Mouse (Mus musculus): ENCODE results near the gene Lca5.

Gene Lca5

GRCm38 (mm10) chr9:83389570-83389969 lies 51.4 kb downstream of the Lca5 start:
- DNase-seq, result no peak

- DNase-seq, result no peak
These were observed 54.6 kb downstream of the Lca5 start for GRCm38 (mm10) chr9:83386264-83386855.

DNA sequence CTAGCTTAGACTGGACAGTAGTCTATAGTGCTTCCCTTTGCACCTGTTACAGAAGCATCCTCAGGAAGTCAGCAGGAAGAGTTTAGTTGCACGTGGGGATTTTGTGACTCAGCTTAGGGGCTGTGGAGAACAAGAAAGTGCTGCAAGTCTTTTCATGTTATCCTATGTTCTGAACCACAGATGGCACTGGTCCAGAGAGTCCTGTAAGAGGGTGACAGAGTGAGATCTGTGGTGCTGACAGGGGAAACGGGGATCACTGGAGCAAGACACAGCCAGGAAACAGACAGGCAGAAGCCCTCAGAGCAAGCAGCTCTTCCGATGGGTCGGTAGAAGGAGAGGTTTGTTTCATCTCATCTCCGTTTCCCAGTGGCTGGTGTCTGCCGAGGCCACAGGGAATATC lies 55.6 kb downstream of the Lca5 start:
- DNase-seq, result no peak

- DNase-seq, result no peak
These were observed 57.7 kb downstream of the Lca5 start for GRCm38 (mm10) chr9:83383235-83383634.

GRCm38 (mm10) chr9:83382775-83383174 lies 58.2 kb downstream of the Lca5 start:
- DNase-seq, result no peak

- DNase-seq, result no peak
These were observed 59.6 kb downstream of the Lca5 start for GRCm38 (mm10) chr9:83381317-83381716.

DNA sequence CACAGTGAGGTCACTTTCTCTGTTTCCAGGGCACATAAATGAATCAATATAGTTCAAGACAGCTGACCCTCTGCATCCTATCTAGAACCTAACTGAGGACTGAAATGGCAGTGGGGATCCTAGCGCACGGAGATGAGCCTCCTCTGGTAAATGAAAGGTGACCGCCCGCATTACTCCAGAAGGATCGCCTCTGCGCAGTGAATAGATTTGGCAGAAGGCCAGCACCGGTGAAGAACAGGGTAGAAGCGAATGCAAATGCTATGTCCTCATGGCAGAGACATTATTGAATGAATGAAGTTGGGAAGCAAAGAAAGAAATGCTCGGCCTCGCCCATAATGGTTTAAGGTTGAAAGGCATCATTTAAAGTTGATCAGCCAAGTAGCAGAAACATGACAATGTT lies 61.3 kb downstream of the Lca5 start:
- no peak for DNase-seq

GRCm38 (mm10) chr9:83377132-83377531 lies 63.8 kb downstream of the Lca5 start:
- DNase-seq, result no peak

DNA sequence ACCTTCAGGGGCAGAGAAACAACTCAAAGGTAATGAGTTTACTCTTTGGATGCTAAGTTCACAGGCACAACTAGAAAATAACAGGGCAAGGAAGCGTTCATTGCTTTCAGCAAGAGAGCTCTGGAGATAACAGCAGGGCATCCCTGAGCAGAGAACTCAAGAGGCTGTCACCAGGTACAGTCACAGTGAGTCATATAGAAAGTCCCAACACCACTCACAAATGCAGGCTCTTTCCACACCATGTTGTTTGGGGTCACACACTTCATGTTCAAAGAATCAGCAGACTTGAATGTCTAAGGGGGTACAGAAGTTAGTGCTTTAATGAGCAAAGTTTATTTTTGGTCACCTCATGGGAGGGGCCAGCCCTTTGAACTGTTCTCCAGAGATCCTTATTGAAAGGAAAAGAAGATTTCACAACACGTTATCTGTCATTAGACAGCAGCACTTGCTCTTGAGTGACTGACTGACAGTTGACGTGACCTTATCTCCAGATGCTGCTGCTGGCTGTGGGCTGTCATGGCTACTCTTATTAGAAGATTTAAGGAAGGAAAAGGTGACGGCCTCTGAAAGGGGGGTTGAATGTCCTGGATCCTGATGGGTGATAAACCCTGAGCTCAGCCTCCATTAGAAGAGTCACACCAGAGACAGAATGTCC lies 65.3 kb downstream of the Lca5 start:
- DNase-seq, result no peak

GRCm38 (mm10) chr9:83370907-83371306 lies 70.0 kb downstream of the Lca5 start:
- no peak for DNase-seq

- peak; percentile 41 for DNase-seq
These were observed 72.7 kb downstream of the Lca5 start for GRCm38 (mm10) chr9:83368234-83368633.

DNA sequence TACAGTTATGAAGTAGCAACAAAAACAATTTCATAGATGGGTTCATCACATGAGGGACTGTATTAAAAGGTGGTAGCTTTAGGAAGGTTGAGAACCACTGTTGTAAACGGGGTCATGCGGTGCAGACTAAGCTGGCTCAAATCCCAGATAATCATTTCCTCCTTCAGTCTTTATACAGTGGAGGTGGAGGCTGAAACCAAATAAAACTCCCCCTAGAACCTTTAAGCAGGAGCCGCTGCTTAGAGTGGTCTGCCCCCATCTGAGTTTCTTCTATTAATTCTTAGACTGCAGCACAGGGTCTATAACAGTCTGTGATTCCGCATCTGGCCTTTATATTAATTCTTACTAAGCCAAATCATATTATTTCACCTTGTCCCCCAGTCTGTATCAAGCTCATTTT lies 85.1 kb downstream of the Lca5 start:
- DNase-seq, result no peak

- no peak for DNase-seq
These were observed 87.6 kb downstream of the Lca5 start for GRCm38 (mm10) chr9:83353316-83353715.

- no peak for DNase-seq
These were observed 89.8 kb downstream of the Lca5 start for GRCm38 (mm10) chr9:83351171-83351570.

- peak; percentile 26 for DNase-seq
These were observed 90.3 kb downstream of the Lca5 start for GRCm38 (mm10) chr9:83350613-83351012.

DNA sequence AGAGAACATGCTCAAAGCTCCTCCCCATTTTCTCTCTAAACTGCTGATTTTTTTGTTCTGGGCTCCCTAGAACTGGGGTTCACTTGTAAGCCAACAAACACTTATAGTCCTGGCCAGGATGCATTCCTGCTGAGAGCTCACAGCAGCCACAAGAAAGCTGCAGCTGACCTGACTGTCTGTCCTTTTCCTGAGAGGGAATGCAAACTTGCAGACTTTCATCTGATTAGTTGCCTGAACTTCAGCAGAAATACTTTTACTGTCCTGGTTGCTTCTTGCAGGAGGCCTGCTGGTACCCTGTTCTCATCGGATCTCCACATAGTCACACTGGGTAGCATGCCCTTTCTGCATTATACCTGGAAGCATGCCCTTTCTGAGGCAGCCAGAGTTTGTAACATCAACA lies 91.0 kb downstream of the Lca5 start:
- no peak for DNase-seq

DNA sequence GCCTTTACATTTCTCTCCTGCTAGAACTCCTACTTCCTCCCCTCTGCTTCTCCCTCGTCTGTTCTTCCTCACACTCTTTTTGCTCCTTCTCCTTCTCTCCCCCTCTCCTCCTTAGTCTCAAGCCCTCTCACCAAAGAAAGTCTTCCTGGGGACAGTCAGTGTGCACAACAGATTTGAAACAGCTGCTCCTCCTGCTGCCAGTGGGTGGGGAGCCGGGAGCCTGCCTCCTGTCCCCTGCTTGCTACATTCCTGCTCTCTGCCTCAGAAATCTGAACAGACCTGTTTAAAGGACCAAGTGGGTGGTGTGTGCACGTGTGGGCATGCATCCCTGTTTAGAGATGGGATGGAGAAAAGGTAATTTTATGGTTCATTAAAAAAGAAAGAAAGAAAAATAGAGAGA lies 91.4 kb downstream of the Lca5 start:
- DNase-seq, result peak; percentile 9

DNA sequence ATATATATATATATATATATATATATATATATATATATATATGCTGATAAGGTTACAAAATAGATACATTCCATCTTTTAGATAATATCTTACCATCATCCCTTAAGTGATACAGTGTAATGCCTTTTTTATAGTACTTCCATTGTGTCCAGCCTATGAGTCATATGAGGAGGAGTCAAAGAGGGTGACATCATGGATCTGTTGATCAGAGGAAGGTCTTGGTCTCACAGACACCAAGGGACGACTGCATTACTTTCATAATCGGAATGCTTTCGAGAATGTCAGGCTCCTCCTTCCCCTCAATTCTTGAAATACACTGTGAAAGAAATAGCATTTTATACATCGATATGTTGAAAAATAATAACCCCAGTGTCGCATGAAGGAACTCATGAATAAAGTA lies 93.4 kb downstream of the Lca5 start:
- DNase-seq, result no peak

DNA sequence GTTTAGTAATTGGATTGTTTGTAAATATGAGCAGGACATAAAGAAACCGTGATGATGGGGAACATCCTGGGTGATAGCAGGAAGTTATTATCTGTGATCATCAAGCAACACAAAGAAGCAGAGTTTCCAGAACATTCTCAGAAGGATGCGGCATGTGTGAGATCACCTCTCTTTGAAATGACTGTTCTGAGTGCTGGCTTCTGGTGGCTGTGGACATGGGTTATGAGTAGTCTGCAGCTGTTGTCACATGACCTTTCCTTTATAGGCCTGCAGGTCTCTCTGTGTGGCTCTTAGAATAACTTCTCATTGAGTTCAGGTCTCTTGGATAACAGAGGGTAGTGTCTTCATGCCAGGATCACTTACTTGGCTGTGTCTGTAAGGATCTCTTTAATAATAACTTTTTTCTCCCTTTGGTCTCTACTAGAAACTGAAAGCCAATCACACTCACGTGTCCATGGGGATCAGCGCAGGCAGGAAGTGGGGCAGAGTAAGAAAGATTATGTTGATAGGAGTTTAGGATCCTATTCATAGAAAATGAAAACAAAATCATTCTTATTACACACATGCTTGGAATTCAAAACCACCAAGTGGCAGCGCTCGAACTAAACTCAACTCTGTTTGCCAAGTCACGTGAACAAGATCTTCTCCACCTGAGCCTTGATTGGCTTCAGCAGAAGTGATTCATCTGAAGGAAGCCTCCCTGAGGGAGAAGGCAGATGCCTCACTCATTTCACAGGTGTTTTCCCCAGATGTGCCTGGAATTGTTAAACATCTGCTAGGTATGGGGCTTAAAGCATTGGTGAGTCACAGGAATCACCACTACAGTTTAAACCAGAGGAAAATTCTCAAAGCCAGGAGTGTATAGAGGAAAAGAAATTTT lies 98.2 kb downstream of the Lca5 start:
- DNase-seq, result no peak
